Mouse (Mus musculus): ENCODE measurements at regions not wholly inside any gene's neighbourhood (a gene's known extent, or its start where the extent isn't known, plus 50 kb on each side); places are given as distances from the start of the nearest gene placed in this dataset.

DNA sequence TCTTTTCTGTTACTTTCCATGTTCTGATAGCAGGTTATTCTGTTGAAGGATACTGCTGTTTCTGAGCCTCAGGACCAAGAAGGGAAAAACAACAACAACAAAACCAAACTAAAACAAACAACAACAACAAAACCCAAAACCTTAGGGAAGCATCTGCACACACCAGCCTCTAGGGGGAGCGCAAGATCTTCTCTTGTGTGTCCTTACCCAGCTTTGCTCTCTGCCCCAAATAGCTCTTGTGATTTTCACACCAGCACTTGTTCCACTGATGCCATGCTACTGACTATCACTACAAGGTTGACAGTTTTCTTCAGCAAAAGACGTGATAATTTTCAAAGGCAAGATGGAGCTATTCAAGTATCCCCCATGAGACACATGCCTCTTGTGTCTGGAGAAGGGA is 59.8 kb upstream of the Nrg3 start:
- peak; percentile 16 for DNase-seq (ENCODE audit: low read depth, low spot score)

Measured in WW6 (cell line).